Mouse (Mus musculus) E14TG2a.4 (cell line): ENCODE measurements around the gene Nek9.

Source experiments
- CTCF ChIP-seq: conservative IDR thresholded peaks from 2 replicates; pipeline ENCODE4 v1.5.1; 2014; ENCODE audit warnings: low read length
- NANOG ChIP-seq: IDR thresholded peaks from 2 replicates; pipeline ENCODE4 v1.6.1; 2014; ENCODE audit warnings: borderline replicate concordance, low read length, mixed read lengths
- POU5F1 ChIP-seq: IDR thresholded peaks from 2 replicates; pipeline ENCODE4 v1.6.1; 2014; ENCODE audit warnings: low read length, borderline replicate concordance

- TF ChIP-seq CTCF (peak; percentile 11; the same call in 1 of the 2 replicates), NANOG (no peak), POU5F1 (no peak)
Measured at GRCm38 (mm10) chr12:85341131-85341530, 2.0 kb upstream of the Nek9 start.
